Mouse (Mus musculus) intestine, embryonic 15.5 days (tissue): Measurements from ENCODE around the gene Gpc5. TPM values are rescaled to one million over a fixed set of nuclear protein-coding genes. Genes with fewer than 3 reads are reported as not detected.
A peak's percentile ranks its signal among the peaks of the same experiment; 100 is the strongest.

ENCODE experiments used
- ATAC-seq: fragments of 200-750 bp; cut with Nextera tagmentation; 2 replicates; pipeline ENCODE4 v1.8.0; 2017; ENCODE audit warnings: moderate TSS enrichment, moderate library complexity
- H3K27ac ChIP-seq: fragments of 300-500 bp; sonication (generic); 2 replicates; pipeline ENCODE4 v1.5.1; 2015; ENCODE audit warnings: mild to moderate bottlenecking, inconsistent platforms
- H3K27me3 ChIP-seq: fragments of 300-500 bp; sonication (generic); replicated peaks from 2 replicates; pipeline ENCODE4 v1.6.1; 2015; ENCODE audit warnings: inconsistent platforms
- H3K36me3 ChIP-seq: fragments of 300-500 bp; sonication (generic); 2 replicates; pipeline ENCODE4 v1.6.1; 2015; ENCODE audit warnings: inconsistent platforms
- H3K4me1 ChIP-seq: fragments of 300-500 bp; sonication (generic); replicated peaks from 2 replicates; pipeline ENCODE4 v1.6.1; 2015; ENCODE audit warnings: inconsistent platforms
- H3K4me2 ChIP-seq: fragments of 300-500 bp; sonication (generic); replicated peaks from 2 replicates; pipeline ENCODE4 v1.6.1; 2015; ENCODE audit warnings: mild to moderate bottlenecking, inconsistent platforms
- H3K4me3 ChIP-seq: fragments of 300-500 bp; sonication (generic); replicated peaks from 2 replicates; pipeline ENCODE4 v1.5.1; 2015; ENCODE audit warnings: inconsistent platforms
- H3K9ac ChIP-seq: fragments of 300-500 bp; sonication (generic); 2 replicates; pipeline ENCODE4 v1.6.1; 2015; ENCODE audit warnings: inconsistent platforms
- H3K9me3 ChIP-seq: fragments of 300-500 bp; sonication (generic); 2 replicates; pipeline ENCODE4 v1.6.1; 2016; ENCODE audit warnings: inconsistent platforms
- WGBS: fragments of 180-500 bp; shearing (Covaris S2); methylation state at CpG from one replicate; pipeline ENCODE4 v1.1.7; 2015; 5-methylcytosine and 5-hydroxymethylcytosine counted together
- polyA plus RNA-seq: library from polyadenylated mRNA; unstranded; fragments of >200 nt; fragmentation: Nextera tagmentation; extraction: Ambion mirVana; gene quantifications from 2 replicates; pipeline ENCODE4 v1.2.1, GENCODE M21; 2015

The Gpc5 gene
- polyA plus RNA-seq, 1 experiment from 2014 or later = 0.15 TPM

GRCm38 (mm10) chr14:115282782-115283181 lies 190.8 kb downstream of the Gpc5 start:
- Histone ChIP-seq H3K27me3 (no peaks in the 10 kb centered on the region), H3K9me3 (no peaks in the 10 kb centered on the region), H3K27ac (no peak overlapping the region), H3K4me3 (no peak overlapping the region), H3K4me1 (no peaks in the 10 kb centered on the region), H3K36me3 (no peaks in the 10 kb centered on the region), H3K4me2 (no peak overlapping the region), H3K9ac (no peak overlapping the region)
- ATAC-seq = no peak

GRCm38 (mm10) chr14:115324247-115324646 lies 232.2 kb downstream of the Gpc5 start:
- no peak overlapping the region for H3K9ac ChIP-seq
- H3K27me3 ChIP-seq = no peaks in the 10 kb centered on the region
- H3K27ac ChIP-seq = no peak overlapping the region
- H3K9me3 ChIP-seq = no peaks in the 10 kb centered on the region
- no peaks in the 10 kb centered on the region for H3K36me3 ChIP-seq
- WGBS = 67% methylated on average over 2 of the region's 2 CpGs
- ATAC-seq = no peak
- H3K4me1 ChIP-seq = no peaks in the 10 kb centered on the region
- H3K4me2 ChIP-seq = no peak overlapping the region
- H3K4me3 ChIP-seq = no peak overlapping the region

GRCm38 (mm10) chr14:115326426-115326825 lies 234.4 kb downstream of the Gpc5 start:
- no peaks in the 10 kb centered on the region for H3K4me1 ChIP-seq
- 66% methylated on average over 5 of the region's 5 CpGs for WGBS
- no peak overlapping the region for H3K4me2 ChIP-seq
- H3K9ac ChIP-seq = no peak overlapping the region
- H3K27me3 ChIP-seq = no peaks in the 10 kb centered on the region
- ATAC-seq = no peak
- no peaks in the 10 kb centered on the region for H3K9me3 ChIP-seq
- no peak overlapping the region for H3K27ac ChIP-seq
- no peaks in the 10 kb centered on the region for H3K36me3 ChIP-seq
- no peak overlapping the region for H3K4me3 ChIP-seq

GRCm38 (mm10) chr14:115339084-115339483 lies 247.1 kb downstream of the Gpc5 start:
- no peak overlapping the region for H3K27ac ChIP-seq
- H3K4me3 ChIP-seq = no peak overlapping the region
- no peaks in the 10 kb centered on the region for H3K27me3 ChIP-seq
- ATAC-seq = no peak
- no peak overlapping the region for H3K4me2 ChIP-seq
- H3K9ac ChIP-seq = no peak overlapping the region
- WGBS = 84% methylated on average over 3 of the region's 3 CpGs
- H3K4me1 ChIP-seq = no peaks in the 10 kb centered on the region
- no peaks in the 10 kb centered on the region for H3K36me3 ChIP-seq
- no peaks in the 10 kb centered on the region for H3K9me3 ChIP-seq

- H3K4me3 ChIP-seq = no peak overlapping the region
- no peak overlapping the region for H3K4me2 ChIP-seq
- ATAC-seq = no peak
- 84% methylated on average over 2 of the region's 2 CpGs for WGBS
- no peak overlapping the region for H3K27ac ChIP-seq
- H3K27me3 ChIP-seq = no peaks in the 10 kb centered on the region
- no peaks in the 10 kb centered on the region for H3K36me3 ChIP-seq
- H3K4me1 ChIP-seq = no peaks in the 10 kb centered on the region
- H3K9ac ChIP-seq = no peak overlapping the region
- no peaks in the 10 kb centered on the region for H3K9me3 ChIP-seq
These were observed 250.6 kb downstream of the Gpc5 start for GRCm38 (mm10) chr14:115342597-115342996.

GRCm38 (mm10) chr14:115349448-115349847 lies 257.4 kb downstream of the Gpc5 start:
- no peak for ATAC-seq
- Histone ChIP-seq H3K9me3 (no peaks in the 10 kb centered on the region), H3K9ac (no peak overlapping the region), H3K4me3 (no peak overlapping the region), H3K4me1 (no peaks in the 10 kb centered on the region), H3K4me2 (no peak overlapping the region), H3K36me3 (no peaks in the 10 kb centered on the region), H3K27ac (no peak overlapping the region), H3K27me3 (no peaks in the 10 kb centered on the region)
- 89% methylated on average over 3 of the region's 3 CpGs for WGBS

- ATAC-seq = no peak
- WGBS = 84% methylated on average over 3 of the region's 3 CpGs
- Histone ChIP-seq H3K4me1 (no peaks in the 10 kb centered on the region), H3K36me3 (no peaks in the 10 kb centered on the region), H3K9me3 (no peaks in the 10 kb centered on the region), H3K4me2 (no peak overlapping the region), H3K27me3 (no peaks in the 10 kb centered on the region), H3K4me3 (no peak overlapping the region), H3K9ac (no peak overlapping the region), H3K27ac (no peak overlapping the region)
These were observed 273.4 kb downstream of the Gpc5 start for GRCm38 (mm10) chr14:115365320-115365935.

- no peaks in the 10 kb centered on the region for H3K9me3 ChIP-seq
- H3K4me1 ChIP-seq = no peaks in the 10 kb centered on the region
- 74% methylated on average over 15 of the region's 15 CpGs for WGBS
- H3K27ac ChIP-seq = no peak overlapping the region
- H3K36me3 ChIP-seq = no peaks in the 10 kb centered on the region
- no peak overlapping the region for H3K4me2 ChIP-seq
- H3K4me3 ChIP-seq = no peak overlapping the region
- ATAC-seq = no peak
- H3K27me3 ChIP-seq = no peaks in the 10 kb centered on the region
- no peak overlapping the region for H3K9ac ChIP-seq
These were observed 277.7 kb downstream of the Gpc5 start for GRCm38 (mm10) chr14:115369611-115370167.

GRCm38 (mm10) chr14:115371131-115371530 lies 279.1 kb downstream of the Gpc5 start:
- 19% methylated on average over 1 of the region's 1 CpGs for WGBS
- H3K9ac ChIP-seq = no peak overlapping the region
- H3K27ac ChIP-seq = no peak overlapping the region
- no peaks in the 10 kb centered on the region for H3K36me3 ChIP-seq
- H3K27me3 ChIP-seq = no peaks in the 10 kb centered on the region
- H3K4me2 ChIP-seq = no peak overlapping the region
- H3K9me3 ChIP-seq = no peaks in the 10 kb centered on the region
- ATAC-seq = no peak
- H3K4me3 ChIP-seq = no peak overlapping the region
- H3K4me1 ChIP-seq = no peaks in the 10 kb centered on the region

- no peaks in the 10 kb centered on the region for H3K27me3 ChIP-seq
- 72% methylated on average over 3 of the region's 3 CpGs for WGBS
- H3K9ac ChIP-seq = no peak overlapping the region
- no peak overlapping the region for H3K4me2 ChIP-seq
- ATAC-seq = no peak
- H3K36me3 ChIP-seq = no peaks in the 10 kb centered on the region
- no peaks in the 10 kb centered on the region for H3K4me1 ChIP-seq
- no peak overlapping the region for H3K27ac ChIP-seq
- no peaks in the 10 kb centered on the region for H3K9me3 ChIP-seq
- no peak overlapping the region for H3K4me3 ChIP-seq
These were observed 299.8 kb downstream of the Gpc5 start for GRCm38 (mm10) chr14:115391831-115392230.

GRCm38 (mm10) chr14:115392894-115393524 lies 301.0 kb downstream of the Gpc5 start:
- peak; percentile 61 for ATAC-seq

GRCm38 (mm10) chr14:115406596-115406995 lies 314.6 kb downstream of the Gpc5 start:
- Histone ChIP-seq H3K4me1 (no peaks in the 10 kb centered on the region), H3K4me3 (no peak overlapping the region), H3K27me3 (no peaks in the 10 kb centered on the region), H3K9me3 (no peaks in the 10 kb centered on the region), H3K27ac (no peak overlapping the region), H3K36me3 (no peaks in the 10 kb centered on the region), H3K4me2 (no peak overlapping the region), H3K9ac (no peak overlapping the region)
- 63% methylated on average over 5 of the region's 5 CpGs for WGBS
- no peak for ATAC-seq

More at GRCm38 (mm10) chr14:115392894-115393524, 301.0 kb downstream of the Gpc5 start:
- Histone ChIP-seq H3K9ac (no peak overlapping the region), H3K4me3 (no peak overlapping the region), H3K27me3 (no peaks in the 10 kb centered on the region), H3K4me2 (no peak overlapping the region), H3K36me3 (no peaks in the 10 kb centered on the region), H3K9me3 (no peaks in the 10 kb centered on the region), H3K27ac (no peak overlapping the region), H3K4me1 (no peaks in the 10 kb centered on the region)
- WGBS = 38% methylated on average over 14 of the region's 14 CpGs
